Mouse (Mus musculus) kidney, postnatal 10 days (tissue): ENCODE data around the gene Kri1.
A peak's percentile ranks its signal among the peaks of the same experiment; 100 is the strongest.
"Not testable (repeated sequence)": the region's sequence is repeated elsewhere in the genome, so short reads cannot be mapped to it uniquely, and the experiment has no call there.

Experiments
- DNase-seq: peaks from one replicate; pipeline ENCODE4 v3.0.0; 2021; ENCODE audit warnings: mixed read lengths

Gene Kri1

GRCm38 (mm10) chr9:21241343-21241742 lies 46.4 kb downstream of the Kri1 start:
- peak; percentile 90 for DNase-seq

GRCm38 (mm10) chr9:21239465-21239848 lies 48.3 kb downstream of the Kri1 start:
- no peak for DNase-seq

GRCm38 (mm10) chr9:21238733-21239464 lies 48.9 kb downstream of the Kri1 start, which contains the start of gene Keap1:
TSS of gene Keap1 (minus strand) at chr9:21239361.
- DNase-seq, result peak; percentile 91

GRCm38 (mm10) chr9:21238004-21238732 lies 49.6 kb downstream of the Kri1 start:
- DNase-seq, result peak; percentile 35

GRCm38 (mm10) chr9:21237368-21238003 lies 50.3 kb downstream of the Kri1 start:
- peak; percentile 44 for DNase-seq

- no peak for DNase-seq
Observed at GRCm38 (mm10) chr9:21236991-21237367, 50.8 kb downstream of the Kri1 start.

- DNase-seq, result no peak
Observed at GRCm38 (mm10) chr9:21235341-21235740, 52.4 kb downstream of the Kri1 start.

- DNase-seq, result no peak
Observed at GRCm38 (mm10) chr9:21233805-21234204, 54.0 kb downstream of the Kri1 start.

- DNase-seq, result no peak
Observed at GRCm38 (mm10) chr9:21233366-21233765, 54.4 kb downstream of the Kri1 start.

GRCm38 (mm10) chr9:21232867-21233266 lies 54.9 kb downstream of the Kri1 start:
- no peak for DNase-seq

GRCm38 (mm10) chr9:21231551-21231950 lies 56.2 kb downstream of the Kri1 start:
- no peak for DNase-seq

- no peak for DNase-seq
Observed at GRCm38 (mm10) chr9:21227342-21227741, 60.4 kb downstream of the Kri1 start.

- DNase-seq, result no peak
Observed at GRCm38 (mm10) chr9:21225415-21225758, 62.4 kb downstream of the Kri1 start.

- peak; percentile 67 for DNase-seq
Observed at GRCm38 (mm10) chr9:21224576-21225414, 63.0 kb downstream of the Kri1 start.

- no peak for DNase-seq
Observed at GRCm38 (mm10) chr9:21223906-21224305, 63.9 kb downstream of the Kri1 start.

GRCm38 (mm10) chr9:21223490-21223889 lies 64.3 kb downstream of the Kri1 start:
- DNase-seq, result not testable (repeated sequence)
